In the genomic region with DNA sequence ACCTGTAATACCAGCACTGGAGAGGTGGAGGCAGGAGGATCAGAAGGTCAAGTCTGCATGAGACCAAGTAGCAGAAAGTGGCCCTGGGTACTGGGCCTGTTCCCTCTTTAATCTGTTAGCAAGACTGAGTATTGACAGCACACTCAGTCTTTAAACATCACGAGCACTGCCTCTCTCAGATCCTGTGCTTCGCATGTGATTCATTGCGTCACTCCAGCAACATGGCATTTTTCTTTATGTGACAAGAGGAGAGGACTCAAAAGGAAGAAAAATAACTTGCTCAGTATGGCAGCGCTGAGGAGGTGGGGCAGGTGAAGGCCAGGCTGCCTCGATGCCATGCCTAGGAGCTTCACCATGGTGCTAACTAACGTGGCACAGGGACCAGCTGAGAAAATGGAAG, we compare ENCODE assay signal across 18 mouse cellular contexts. TPM values are rescaled to one million over a fixed set of nuclear protein-coding genes. Genes with fewer than 3 reads are reported as not detected.
DNase-seq lines count a peak whose midpoint lies in the region; ATAC-seq and TF ChIP-seq lines count a peak whose summit lies in the region.
"Had no signal": no experiment of that assay in that cellular context is flagged by ENCODE, and none has a peak within 500 bp of the region (broad histone marks: within the 10 kb centered on the region; RNA-seq: fewer than 3 reads in every experiment).

No protein-coding gene starts in this region.

- H3K4me2 ChIP-seq in heart, embryonic 16.5 days (ENCODE audit: low read depth, low read length) = no peak overlapping the region
- H3K4me2 ChIP-seq: forebrain, embryonic 12.5 days; hindbrain, embryonic 13.5 days; lung, embryonic 14.5 days; midbrain, embryonic 15.5 days; neural tube, embryonic 13.5 days had no signal

- no peaks in the 10 kb centered on the region for H3K9me3 ChIP-seq in heart, embryonic 10.5 days
- H3K9me3 ChIP-seq in heart, embryonic 16.5 days (replicated peaks; ENCODE audit: control insufficient read depth, low read length) = no peaks in the 10 kb centered on the region
- no peaks in the 10 kb centered on the region for H3K9me3 ChIP-seq in midbrain, embryonic 10.5 days (replicated peaks)
- H3K9me3 ChIP-seq: forebrain, embryonic 12.5 days; hindbrain, embryonic 13.5 days; midbrain, embryonic 15.5 days; neural tube, embryonic 13.5 days had no signal

- TF ChIP-seq CTCF in bone marrow, adult 2 months (IDR thresholded peaks at IDR 0.05; ENCODE audit: control insufficient read depth, insufficient read depth, low read length) = no peak

- H3K27ac ChIP-seq in heart, embryonic 10.5 days = peak overlapping the region; percentile 80
- peak overlapping the region; percentile 58 for H3K27ac ChIP-seq in bone marrow, adult 2 months (ENCODE audit: control insufficient read depth, insufficient read depth, low read depth, low read length, poor library complexity)
- peak overlapping the region; percentile 83 for H3K27ac ChIP-seq in heart, embryonic 16.5 days (ENCODE audit: low read length)
- no peak overlapping the region for H3K27ac ChIP-seq in midbrain, embryonic 10.5 days (replicated peaks)
- H3K27ac ChIP-seq: forebrain, embryonic 12.5 days; hindbrain, embryonic 13.5 days; midbrain, embryonic 15.5 days; neural tube, embryonic 13.5 days had no signal

- no peak for DNase-seq in heart, embryonic 10.5 days (ENCODE audit: low spot score)
- DNase-seq in heart, postnatal 14 days = no peak
- DNase-seq in 416B (ENCODE audit: low read depth) = peak; percentile 40
- no peak for DNase-seq in retina, embryonic 14.5 days (ENCODE audit: low spot score)
- DNase-seq in midbrain, embryonic 10.5 days (ENCODE audit: low spot score) = no peak
- DNase-seq: cerebellum, adult 11 months; kidney, adult 11 months; kidney, postnatal 36 days; left cerebral cortex, postnatal 4 days; lung, embryonic 14.5 days; thymus, postnatal 25 days had no signal

- H3K9ac ChIP-seq in heart, embryonic 16.5 days (ENCODE audit: low read length) = no peak overlapping the region
- H3K9ac ChIP-seq: forebrain, embryonic 12.5 days; hindbrain, embryonic 13.5 days; lung, embryonic 14.5 days; midbrain, embryonic 15.5 days; neural tube, embryonic 13.5 days had no signal

- intact Hi-C loops in heart, postnatal 14 days (cut with DNase I) = no loop called here

- no peaks in the 10 kb centered on the region for H3K36me3 ChIP-seq in heart, embryonic 10.5 days
- no peaks in the 10 kb centered on the region for H3K36me3 ChIP-seq in heart, embryonic 16.5 days (ENCODE audit: control insufficient read depth, insufficient read depth)
- H3K36me3 ChIP-seq in midbrain, embryonic 10.5 days = no peaks in the 10 kb centered on the region
- H3K36me3 ChIP-seq: forebrain, embryonic 12.5 days; hindbrain, embryonic 13.5 days; midbrain, embryonic 15.5 days; neural tube, embryonic 13.5 days had no signal

- H3K4me3 ChIP-seq in heart, embryonic 10.5 days = no peak overlapping the region
- H3K4me3 ChIP-seq in bone marrow, adult 2 months (replicated peaks; ENCODE audit: control insufficient read depth, low read depth, low read length) = no peak overlapping the region
- no peak overlapping the region for H3K4me3 ChIP-seq in heart, embryonic 16.5 days (ENCODE audit: low read length)
- H3K4me3 ChIP-seq in midbrain, embryonic 10.5 days = no peak overlapping the region
- H3K4me3 ChIP-seq: forebrain, embryonic 12.5 days; hindbrain, embryonic 13.5 days; midbrain, embryonic 15.5 days; neural tube, embryonic 13.5 days had no signal

- no peak for TF ChIP-seq POLR2A in bone marrow, adult 2 months (IDR thresholded peaks at IDR 0.05; ENCODE audit: borderline replicate concordance, control insufficient read depth, low read depth, low read length)

- peaks cover 37% of the 10 kb centered on the region for H3K4me1 ChIP-seq in heart, embryonic 10.5 days
- peaks cover 19% of the 10 kb centered on the region for H3K4me1 ChIP-seq in bone marrow, adult 2 months (ENCODE audit: control insufficient read depth, insufficient read depth, low read length)
- H3K4me1 ChIP-seq in heart, embryonic 16.5 days (ENCODE audit: control insufficient read depth, insufficient read depth, low read length) = peaks cover 42% of the 10 kb centered on the region
- 0 out of 2 replicates have a peak, but pooled peaks cover 4% of the 10 kb centered on the region for H3K4me1 ChIP-seq in midbrain, embryonic 10.5 days
- H3K4me1 ChIP-seq: forebrain, embryonic 12.5 days; midbrain, embryonic 15.5 days had no signal

- no peaks in the 10 kb centered on the region for H3K27me3 ChIP-seq in heart, embryonic 10.5 days (ENCODE audit: insufficient read depth, poor library complexity, severe bottlenecking)
- H3K27me3 ChIP-seq in heart, embryonic 16.5 days (ENCODE audit: control insufficient read depth, insufficient read depth, low read length) = no peaks in the 10 kb centered on the region
- no peaks in the 10 kb centered on the region for H3K27me3 ChIP-seq in midbrain, embryonic 10.5 days (ENCODE audit: low read depth, poor library complexity, severe bottlenecking)
- H3K27me3 ChIP-seq: CH12.LX; forebrain, embryonic 12.5 days; hindbrain, embryonic 13.5 days; midbrain, embryonic 15.5 days; neural tube, embryonic 13.5 days had no signal

- no peak for ATAC-seq in heart, embryonic 16.5 days (replicated peaks; ENCODE audit: extremely low read depth, insufficient read depth, low FRiP score)
- ATAC-seq: midbrain, embryonic 15.5 days had no signal

- 59% methylated on average over 6 of the region's 6 CpGs for WGBS in heart, embryonic 10.5 days
- 35% methylated on average over 6 of the region's 6 CpGs for WGBS in bone marrow, adult 2 months
- WGBS in heart, embryonic 16.5 days = 47% methylated on average over 6 of the region's 6 CpGs
- 92% methylated on average over 6 of the region's 6 CpGs for WGBS in midbrain, embryonic 10.5 days

RNA-seq across cellular contexts. Expression of gene Nceh1, which starts 9.1 kb away (rescaled TPM):
- polyA plus RNA-seq in heart, embryonic 10.5 days (2016; fragmentation: Nextera tagmentation; extraction: Ambion mirVana) = 6.9 and 9.9 TPM in 2 replicates
- total RNA-seq in heart, postnatal 14 days (2021) = 100 to 1,000 TPM; 165 to 174 TPM
- polyA plus RNA-seq in bone marrow, adult 2 months (2011; ENCODE audit: insufficient read depth, insufficient read length, low replicate concordance, missing spikeins) = 2.1 and 7.1 TPM in 2 replicates
- polyA plus RNA-seq in heart, embryonic 16.5 days (2015; fragmentation: Nextera tagmentation; extraction: Ambion mirVana) = 22.3 and 26.5 TPM in 2 replicates
- polyA plus RNA-seq in midbrain, embryonic 10.5 days (2016; fragmentation: Nextera tagmentation; extraction: Ambion mirVana) = 4.6 and 4.9 TPM in 2 replicates

RNA-seq across cellular contexts. Expression of gene Ect2, which starts 38.2 kb away (rescaled TPM):
- polyA plus RNA-seq in heart, embryonic 10.5 days (2016; fragmentation: Nextera tagmentation; extraction: Ambion mirVana) = 59.6 and 66.6 TPM in 2 replicates
- 1 to 10 TPM; 2.7 to 4.9 TPM for total RNA-seq in heart, postnatal 14 days (2021)
- 23.6 and 28.8 TPM in 2 replicates for polyA plus RNA-seq in bone marrow, adult 2 months (2011; ENCODE audit: insufficient read depth, insufficient read length, low replicate concordance, missing spikeins)
- 36.8 and 38.4 TPM in 2 replicates for polyA plus RNA-seq in heart, embryonic 16.5 days (2015; fragmentation: Nextera tagmentation; extraction: Ambion mirVana)
- 102 and 106 TPM in 2 replicates for polyA plus RNA-seq in midbrain, embryonic 10.5 days (2016; fragmentation: Nextera tagmentation; extraction: Ambion mirVana)
